Mouse (Mus musculus) limb, embryonic 14.5 days (tissue): Measurements from ENCODE around the gene AC109138.7. TPM values are rescaled to one million over a fixed set of nuclear protein-coding genes. Genes with fewer than 3 reads are reported as not detected.
A peak's percentile ranks its signal among the peaks of the same experiment; 100 is the strongest.

ENCODE experiments used
- ATAC-seq: fragments of 200-750 bp; cut with Nextera tagmentation; 2 replicates; pipeline ENCODE4 v1.8.0; 2017; ENCODE audit warnings: low read depth, moderate number of reproducible peaks, moderate TSS enrichment; ENCODE audit not compliant: low FRiP score
- DNase-seq: peaks from one replicate; pipeline ENCODE4 v3.0.0-alpha.2; 2015; ENCODE audit warnings: low spot score
- H3K27ac ChIP-seq: fragments of 300-500 bp; sonication (generic); replicated peaks from 2 replicates; pipeline ENCODE4 v1.5.1; 2014; ENCODE audit warnings: low read depth, mild to moderate bottlenecking, low read length, moderate library complexity, mixed read lengths
- H3K27me3 ChIP-seq: fragments of 300-500 bp; sonication (generic); 2 replicates; pipeline ENCODE4 v1.6.1; 2014; ENCODE audit warnings: low read length, mixed read lengths; ENCODE audit not compliant: control insufficient read depth, insufficient read depth
- H3K36me3 ChIP-seq: fragments of 300-500 bp; sonication (generic); 2 replicates; pipeline ENCODE4 v1.6.1; 2014; ENCODE audit warnings: mild to moderate bottlenecking, low read length, moderate library complexity, mixed read lengths; ENCODE audit not compliant: control insufficient read depth, insufficient read depth
- H3K4me1 ChIP-seq: fragments of 300-500 bp; sonication (generic); 2 replicates; pipeline ENCODE4 v1.6.1; 2014; ENCODE audit warnings: antibody characterized with exemption, low read length, mixed read lengths; ENCODE audit not compliant: control insufficient read depth, insufficient read depth
- H3K4me2 ChIP-seq: fragments of 300-500 bp; sonication (generic); replicated peaks from 2 replicates; pipeline ENCODE4 v1.6.1; 2014; ENCODE audit warnings: low read depth, mild to moderate bottlenecking, low read length, moderate library complexity; ENCODE audit not compliant: severe bottlenecking
- H3K4me3 ChIP-seq: fragments of 300-500 bp; sonication (generic); replicated peaks from 2 replicates; pipeline ENCODE4 v1.5.1; 2014; ENCODE audit warnings: low read length
- H3K9ac ChIP-seq: fragments of 300-500 bp; sonication (generic); 2 replicates; pipeline ENCODE4 v1.6.1; 2014; ENCODE audit warnings: mild to moderate bottlenecking, low read depth, low read length, moderate library complexity; ENCODE audit not compliant: severe bottlenecking
- H3K9me3 ChIP-seq: fragments of 300-500 bp; sonication (generic); 2 replicates; pipeline ENCODE4 v1.6.1; 2016; ENCODE audit warnings: low read length; ENCODE audit not compliant: control insufficient read depth
- POLR2A ChIP-seq: fragments of 200-500 bp; IDR thresholded peaks from 2 replicates; pipeline ENCODE4 v1.8.0; 2012; ENCODE audit warnings: inconsistent platforms, mild to moderate bottlenecking, moderate library complexity, borderline replicate concordance; ENCODE audit not compliant: insufficient read depth, insufficient read length; ENCODE audit errors: extremely low read depth
- WGBS: fragments of 180-500 bp; shearing (Covaris S2); extraction: QIAGEN DNeasy Blood & Tissue Kit; methylation state at CpG from one replicate; pipeline ENCODE4 v1.1.7; 2014; 5-methylcytosine and 5-hydroxymethylcytosine counted together
- polyA plus RNA-seq, 2 experiments: library from polyadenylated mRNA; depleted of rRNA in 1 of 2; stranded (reverse) in 1 of 2; unstranded in 1 of 2; fragments of >200 nt; fragmentation: Nextera tagmentation in 1 of 2; extraction: Ambion mirVana in 1 of 2; gene quantifications; 2 replicates each; pipeline versions ENCODE4 v1.2.1 to v1.2.3; 2012 to 2014

Gene AC109138.7
- polyA plus RNA-seq, 2 experiments, result 0.83 TPM; not detected in 1

DNA sequence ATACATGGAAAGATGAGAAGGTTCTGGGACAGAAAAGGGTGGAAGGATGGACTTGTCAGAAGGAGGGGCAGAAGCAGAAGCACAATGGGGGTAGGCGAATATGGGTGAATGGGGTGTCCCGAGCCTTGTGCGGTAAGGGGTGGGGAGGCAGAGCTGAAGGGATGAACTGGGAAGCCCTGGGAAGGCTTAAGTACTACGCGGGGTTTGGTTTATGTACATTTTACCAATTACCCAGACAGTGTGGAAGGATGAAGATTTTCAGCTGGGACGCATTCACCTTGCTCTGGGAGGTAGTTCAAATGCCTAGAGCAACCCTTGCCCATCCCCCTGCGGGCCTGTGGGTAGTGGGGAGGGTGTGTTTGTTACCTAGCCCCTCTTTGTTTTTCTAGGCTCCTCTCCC, 12.0 kb upstream of the AC109138.7 start:
- Histone ChIP-seq H3K36me3 (peaks cover 32% of the 10 kb centered on the region), H3K27ac (no peak overlapping the region), H3K9ac (peak overlapping the region; percentile 73), H3K4me2 (peak overlapping the region; percentile 98), H3K4me3 (peak overlapping the region; percentile 67), H3K27me3 (no peaks in the 10 kb centered on the region), H3K9me3 (no peaks in the 10 kb centered on the region), H3K4me1 (peaks cover 16% of the 10 kb centered on the region)
- ATAC-seq, result no peak
- 29% methylated on average over 7 of the region's 7 CpGs for WGBS
- no peak for DNase-seq
- no peak for TF ChIP-seq POLR2A

- Histone ChIP-seq H3K9me3 (no peaks in the 10 kb centered on the region), H3K27me3 (no peaks in the 10 kb centered on the region), H3K36me3 (peaks cover 22% of the 10 kb centered on the region), H3K4me3 (no peak overlapping the region), H3K27ac (no peak overlapping the region), H3K4me1 (peaks cover 16% of the 10 kb centered on the region), H3K4me2 (no peak overlapping the region), H3K9ac (no peak overlapping the region)
- no peak for TF ChIP-seq POLR2A
- no peak for ATAC-seq
- WGBS, result 62% methylated on average over 3 of the region's 3 CpGs
- no peak for DNase-seq
Observed at GRCm38 (mm10) chr19:4203148-4203547, 11.0 kb upstream of the AC109138.7 start.

DNA sequence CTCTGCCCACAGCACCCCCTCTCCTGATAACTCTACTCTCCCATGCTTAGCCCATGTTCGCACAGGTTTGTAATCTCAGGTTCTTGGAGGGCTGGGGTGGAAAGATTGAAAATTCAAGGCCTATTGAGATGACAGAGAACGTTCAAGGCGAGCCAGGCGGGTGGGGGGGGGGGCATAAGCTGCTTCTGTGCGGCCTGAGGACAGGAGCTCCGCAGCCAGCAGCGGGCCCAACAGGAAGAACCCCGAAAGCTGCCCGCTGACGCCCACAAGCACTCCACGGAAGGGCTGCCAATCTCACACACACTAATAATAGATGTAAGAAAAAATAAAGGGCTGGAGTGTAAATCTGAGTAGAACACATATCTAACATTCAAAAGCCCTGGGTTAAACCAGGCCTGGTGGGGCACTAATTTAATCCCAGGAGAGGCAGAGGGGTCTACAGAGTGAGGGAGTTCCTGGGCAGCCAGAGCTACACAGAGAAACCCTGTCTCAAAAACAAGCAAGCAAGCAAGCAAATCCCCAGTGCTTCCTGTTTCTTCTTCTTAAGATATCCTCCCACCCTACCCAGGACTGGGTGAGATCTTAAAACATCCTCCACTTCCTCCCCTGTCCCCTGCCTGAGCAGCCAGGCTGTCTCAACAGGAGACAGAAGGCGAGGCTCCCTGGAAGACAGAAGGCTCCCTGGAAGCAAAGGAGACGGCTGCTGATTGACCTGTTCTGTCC, 10.4 kb upstream of the AC109138.7 start:
- H3K4me1 ChIP-seq, result peaks cover 16% of the 10 kb centered on the region
- 60% methylated on average over 13 of the region's 13 CpGs for WGBS
- H3K36me3 ChIP-seq, result peaks cover 16% of the 10 kb centered on the region
- TF ChIP-seq POLR2A, result no peak
- H3K9me3 ChIP-seq, result no peaks in the 10 kb centered on the region
- H3K27me3 ChIP-seq, result no peaks in the 10 kb centered on the region
- DNase-seq (no peak), ATAC-seq (no peak)
- H3K4me3 ChIP-seq, result no peak overlapping the region
- H3K27ac ChIP-seq, result no peak overlapping the region
- H3K4me2 ChIP-seq, result no peak overlapping the region
- H3K9ac ChIP-seq, result no peak overlapping the region

GRCm38 (mm10) chr19:4204889-4205288, 9.3 kb upstream of the AC109138.7 start:
- Histone ChIP-seq H3K27ac (no peak overlapping the region), H3K4me2 (no peak overlapping the region), H3K27me3 (no peaks in the 10 kb centered on the region), H3K4me1 (peaks cover 16% of the 10 kb centered on the region), H3K9me3 (no peaks in the 10 kb centered on the region), H3K4me3 (no peak overlapping the region), H3K9ac (no peak overlapping the region), H3K36me3 (peaks cover 5% of the 10 kb centered on the region; the same call in 1 of the 2 replicates)
- no peak for TF ChIP-seq POLR2A
- DNase-seq (no peak), ATAC-seq (no peak)
- WGBS, result 71% methylated on average over 3 of the region's 4 CpGs

DNA sequence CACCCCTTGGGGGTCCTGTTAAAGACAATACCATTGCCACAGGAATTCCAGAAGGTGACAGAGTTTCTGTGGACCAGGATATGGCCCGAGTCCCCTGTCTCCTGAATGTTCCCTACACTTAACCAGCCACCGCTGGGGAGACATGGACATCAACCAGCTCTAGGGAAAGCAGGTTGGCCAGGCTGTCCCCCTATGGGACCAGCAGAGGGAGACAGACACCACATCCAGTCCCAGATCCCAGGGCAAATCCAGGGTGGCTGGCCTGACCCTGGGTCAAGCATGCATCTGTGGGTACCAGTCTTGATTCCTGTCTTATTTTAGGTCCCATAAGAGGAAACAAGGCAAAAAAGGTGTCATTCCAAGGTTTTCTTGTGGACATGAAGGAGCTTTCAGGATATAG, 7.2 kb upstream of the AC109138.7 start:
- H3K9ac ChIP-seq, result no peak overlapping the region
- no peak overlapping the region for H3K4me2 ChIP-seq
- WGBS, result 0% methylated on average over 2 of the region's 2 CpGs
- no peak for TF ChIP-seq POLR2A
- ATAC-seq, result 0 out of 2 replicates have a peak, but pooled peaks have one; percentile 61
- no peak overlapping the region for H3K4me3 ChIP-seq
- no peaks in the 10 kb centered on the region for H3K36me3 ChIP-seq
- peaks cover 10% of the 10 kb centered on the region for H3K4me1 ChIP-seq
- no peaks in the 10 kb centered on the region for H3K9me3 ChIP-seq
- peak; percentile 69 for DNase-seq
- no peaks in the 10 kb centered on the region for H3K27me3 ChIP-seq
- no peak overlapping the region for H3K27ac ChIP-seq
